Mouse (Mus musculus) embryonic facial prominence, embryonic 14.5 days (tissue): Measurements from ENCODE around the gene Kctd15. TPM values are rescaled to one million over a fixed set of nuclear protein-coding genes. Genes with fewer than 3 reads are reported as not detected.

Experiments used
- ATAC-seq: fragments of 200-750 bp; cut with Nextera tagmentation; 2 replicates; pipeline ENCODE4 v1.8.0; 2017; ENCODE audit warnings: low read depth, moderate number of reproducible peaks, moderate TSS enrichment
- DNase-seq: peaks from one replicate; pipeline ENCODE4 v3.0.0-alpha.2; 2015; ENCODE audit warnings: low spot score
- H3K27ac ChIP-seq: fragments of 300-500 bp; sonication (generic); replicated peaks from 2 replicates; pipeline ENCODE4 v1.5.1; 2014; ENCODE audit warnings: low read depth, mild to moderate bottlenecking, low read length, moderate library complexity
- H3K27me3 ChIP-seq: fragments of 300-500 bp; sonication (generic); replicated peaks from 2 replicates; pipeline ENCODE4 v1.6.1; 2014; ENCODE audit warnings: low read length; ENCODE audit not compliant: control insufficient read depth, insufficient read depth
- H3K36me3 ChIP-seq: fragments of 300-500 bp; sonication (generic); 2 replicates; pipeline ENCODE4 v1.6.1; 2014; ENCODE audit warnings: low read length, mixed read lengths; ENCODE audit not compliant: control insufficient read depth, insufficient read depth
- H3K4me1 ChIP-seq: fragments of 300-500 bp; sonication (generic); 2 replicates; pipeline ENCODE4 v1.6.1; 2014; ENCODE audit warnings: antibody characterized with exemption, low read length; ENCODE audit not compliant: control insufficient read depth, insufficient read depth
- H3K4me2 ChIP-seq: fragments of 300-500 bp; sonication (generic); 2 replicates; pipeline ENCODE4 v1.6.1; 2014; ENCODE audit warnings: low read depth, mild to moderate bottlenecking, low read length, moderate library complexity, mixed read lengths
- H3K4me3 ChIP-seq: fragments of 300-500 bp; sonication (generic); 2 replicates; pipeline ENCODE4 v1.5.1; 2014; ENCODE audit warnings: low read depth, mild to moderate bottlenecking, low read length
- H3K9ac ChIP-seq: fragments of 300-500 bp; sonication (generic); 2 replicates; pipeline ENCODE4 v1.6.1; 2014; ENCODE audit warnings: low read depth, mild to moderate bottlenecking, low read length, moderate library complexity, mixed read lengths
- H3K9me3 ChIP-seq: fragments of 300-500 bp; sonication (generic); 2 replicates; pipeline ENCODE4 v1.6.1; 2016; ENCODE audit warnings: low read length; ENCODE audit not compliant: control insufficient read depth
- WGBS: fragments of 180-500 bp; shearing (Covaris S2); extraction: QIAGEN DNeasy Blood & Tissue Kit; methylation state at CpG from one replicate; pipeline ENCODE4 v1.1.7; 2014; 5-methylcytosine and 5-hydroxymethylcytosine counted together
- polyA plus RNA-seq: library from polyadenylated mRNA; unstranded; fragments of >200 nt; fragmentation: Nextera tagmentation; extraction: Ambion mirVana; gene quantifications from 2 replicates; pipeline ENCODE4 v1.2.1, GENCODE M21; 2014

Kctd15 gene
- polyA plus RNA-seq, 1 experiment from 2014 or later = 13.7 TPM

DNA sequence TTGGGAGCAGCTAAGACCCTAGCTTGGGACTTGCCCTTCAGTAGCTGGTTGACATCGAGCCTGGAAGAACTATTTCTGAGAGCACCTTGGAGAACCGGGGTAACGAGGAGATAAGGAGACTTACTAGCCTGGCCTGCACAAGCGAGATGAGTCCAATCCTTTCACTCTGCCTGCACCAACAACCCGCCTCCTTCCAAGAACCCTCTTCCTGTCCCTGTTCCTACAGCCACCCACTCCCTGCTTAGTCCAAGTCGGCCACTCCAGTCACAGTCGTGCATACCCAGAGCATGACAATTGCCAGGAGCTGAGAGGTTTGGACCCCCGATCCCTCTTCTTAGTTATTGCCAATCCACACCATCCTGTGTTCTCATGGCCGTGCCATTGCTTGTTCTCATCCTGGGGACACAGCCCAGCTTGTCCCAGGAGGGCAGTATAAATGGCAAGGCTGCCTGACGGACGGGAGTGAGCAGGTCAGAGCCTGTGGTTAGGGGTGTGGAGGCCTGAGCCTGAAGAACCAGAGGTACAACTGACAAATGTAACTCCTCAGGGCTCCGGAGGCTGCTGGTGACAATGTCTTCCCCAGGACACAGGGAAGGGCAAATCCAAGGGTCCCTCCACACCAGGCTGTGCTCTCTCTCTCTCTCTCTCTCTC is 10.3 kb downstream of the Kctd15 start:
- no peak overlapping the region for H3K9ac ChIP-seq
- no peaks in the 10 kb centered on the region for H3K9me3 ChIP-seq
- ATAC-seq = no peak
- peaks cover 90% of the 10 kb centered on the region for H3K36me3 ChIP-seq
- 85% methylated on average over 12 of the region's 12 CpGs for WGBS
- no peak overlapping the region for H3K4me2 ChIP-seq
- no peak for DNase-seq
- H3K4me3 ChIP-seq = no peak overlapping the region
- H3K27me3 ChIP-seq = no peaks in the 10 kb centered on the region
- H3K27ac ChIP-seq = no peak overlapping the region
- H3K4me1 ChIP-seq = peaks cover 3% of the 10 kb centered on the region; the same call in 1 of the 2 replicates

DNA sequence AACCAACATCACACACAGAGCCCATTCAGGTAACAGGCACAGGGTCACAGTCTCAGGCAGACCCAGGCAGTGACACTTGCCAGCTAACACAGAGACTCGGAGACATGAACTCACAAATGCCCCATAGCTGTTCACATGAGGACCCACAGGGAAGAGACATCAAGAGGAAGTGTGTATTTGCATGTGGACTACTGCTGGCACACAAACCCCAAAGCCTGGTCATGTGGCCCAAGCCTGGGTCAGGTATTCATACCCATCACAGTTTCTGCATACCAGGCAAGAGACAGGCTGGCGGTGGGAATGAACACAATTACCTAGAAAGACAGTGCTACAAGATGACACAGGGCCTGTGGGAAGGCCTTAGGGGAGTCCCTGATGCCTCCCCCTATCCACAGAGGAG is 10.9 kb downstream of the Kctd15 start:
- H3K4me2 ChIP-seq = no peak overlapping the region
- H3K9me3 ChIP-seq = no peaks in the 10 kb centered on the region
- H3K4me3 ChIP-seq = no peak overlapping the region
- no peak overlapping the region for H3K9ac ChIP-seq
- whole genome bisulfite sequencing = 84% methylated on average over 2 of the region's 2 CpGs
- ATAC-seq (no peak), DNase-seq (no peak)
- peaks cover 3% of the 10 kb centered on the region; the same call in 1 of the 2 replicates for H3K4me1 ChIP-seq
- H3K27ac ChIP-seq = no peak overlapping the region
- H3K27me3 ChIP-seq = no peaks in the 10 kb centered on the region
- H3K36me3 ChIP-seq = peaks cover 95% of the 10 kb centered on the region

DNA sequence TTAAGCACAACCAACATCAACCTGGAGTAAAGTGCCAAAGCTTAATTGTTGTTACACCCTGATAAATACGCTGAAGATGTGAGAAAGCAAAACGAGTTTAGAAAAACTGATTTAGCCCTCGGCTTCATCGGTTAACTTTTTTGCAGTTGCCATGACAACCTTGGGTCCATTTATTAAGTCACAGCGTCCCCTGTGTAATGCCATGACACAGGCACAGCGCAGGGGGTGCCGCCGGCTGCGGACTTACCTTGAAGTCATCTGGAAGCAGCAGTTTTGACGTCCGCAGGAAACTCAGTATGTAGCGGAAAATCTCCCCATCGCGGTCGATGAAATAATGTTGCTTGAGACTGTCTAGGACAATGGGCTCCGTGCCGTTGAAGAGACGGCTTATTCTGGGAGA is 11.9 kb downstream of the Kctd15 start:
- no peak overlapping the region for H3K4me3 ChIP-seq
- H3K9me3 ChIP-seq = no peaks in the 10 kb centered on the region
- H3K27me3 ChIP-seq = no peaks in the 10 kb centered on the region
- DNase-seq = no peak
- ATAC-seq = no peak
- no peak overlapping the region for H3K9ac ChIP-seq
- H3K27ac ChIP-seq = no peak overlapping the region
- H3K36me3 ChIP-seq = peaks cover 98% of the 10 kb centered on the region
- WGBS = 86% methylated on average over 18 of the region's 18 CpGs
- H3K4me1 ChIP-seq = peaks cover 3% of the 10 kb centered on the region; the same call in 1 of the 2 replicates
- H3K4me2 ChIP-seq = no peak overlapping the region

DNA sequence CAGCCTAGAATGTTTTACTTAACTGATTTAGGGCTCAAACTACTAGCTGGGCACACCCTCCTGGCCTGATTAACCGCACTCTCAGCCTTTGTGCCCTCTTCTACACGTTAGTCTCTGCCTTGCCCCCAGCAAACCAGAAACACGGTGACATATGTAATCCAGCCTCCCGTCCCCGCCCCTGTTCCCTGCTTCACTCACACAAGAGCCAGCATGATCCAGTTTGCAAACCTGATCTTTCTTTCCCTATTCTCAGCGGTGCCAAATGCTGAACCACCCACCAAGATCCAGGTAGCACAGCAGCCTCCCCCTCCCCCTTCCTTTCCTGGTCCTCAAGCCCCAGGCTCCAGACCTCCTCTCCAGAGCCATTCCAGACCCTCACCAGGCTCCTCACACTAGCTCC is 13.2 kb downstream of the Kctd15 start:
- peak overlapping the region; percentile 24; the same call in 1 of the 2 replicates for H3K27ac ChIP-seq
- no peaks in the 10 kb centered on the region for H3K27me3 ChIP-seq
- ATAC-seq (peak; percentile 82), DNase-seq (peak; percentile 65)
- peaks cover 3% of the 10 kb centered on the region; the same call in 1 of the 2 replicates for H3K4me1 ChIP-seq
- no peak overlapping the region for H3K9ac ChIP-seq
- H3K4me2 ChIP-seq = no peak overlapping the region
- no peak overlapping the region for H3K4me3 ChIP-seq
- H3K36me3 ChIP-seq = peaks cover 94% of the 10 kb centered on the region
- WGBS = 54% methylated on average over 6 of the region's 6 CpGs
- H3K9me3 ChIP-seq = no peaks in the 10 kb centered on the region

DNA sequence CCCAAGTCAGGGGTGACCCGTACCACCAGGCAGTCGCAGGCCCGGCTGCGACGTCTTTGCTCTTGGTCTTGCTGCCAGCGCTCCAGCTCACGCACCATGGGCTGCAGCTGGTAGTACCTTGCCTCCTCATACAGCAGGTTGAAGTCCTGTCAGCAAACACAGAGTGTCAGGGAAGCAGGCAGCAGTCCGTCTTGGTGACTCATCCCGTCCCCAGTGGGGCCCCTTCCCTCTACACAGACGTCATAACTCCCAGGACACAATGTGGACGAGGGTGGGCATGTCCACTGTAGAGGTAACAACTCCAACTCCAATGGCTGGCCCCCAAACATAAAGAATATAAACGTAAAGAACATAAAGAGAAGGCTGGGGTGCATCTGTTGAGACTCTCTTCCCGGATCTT is 14.6 kb downstream of the Kctd15 start:
- H3K9me3 ChIP-seq = no peaks in the 10 kb centered on the region
- H3K27me3 ChIP-seq = no peaks in the 10 kb centered on the region
- no peak overlapping the region for H3K9ac ChIP-seq
- DNase-seq = no peak
- H3K36me3 ChIP-seq = peaks cover 80% of the 10 kb centered on the region
- no peak overlapping the region for H3K4me3 ChIP-seq
- no peaks in the 10 kb centered on the region; the same call in 1 of the 2 replicates for H3K4me1 ChIP-seq
- 86% methylated on average over 13 of the region's 13 CpGs for WGBS
- no peak overlapping the region for H3K4me2 ChIP-seq
- no peak overlapping the region for H3K27ac ChIP-seq
- no peak for ATAC-seq

DNA sequence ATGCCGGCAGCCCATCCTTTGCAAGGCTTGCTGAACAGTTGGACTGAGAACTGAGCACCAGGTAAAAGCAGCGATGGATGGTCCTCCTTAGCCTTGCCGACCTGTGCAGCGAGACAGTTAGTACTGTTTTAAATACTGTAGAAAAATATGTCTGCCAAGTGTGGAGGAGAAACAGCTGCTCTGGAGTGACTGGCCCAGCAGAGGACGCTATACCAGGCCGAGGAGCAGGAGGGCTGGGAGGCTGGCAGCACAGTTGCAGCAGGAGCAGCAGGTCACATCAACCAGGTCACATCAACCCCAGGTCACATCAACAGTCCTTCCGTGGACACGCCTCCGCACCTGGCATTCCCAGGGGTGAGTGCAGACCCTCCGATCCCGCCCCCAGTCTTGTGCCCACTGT is 16.7 kb downstream of the Kctd15 start:
- Histone ChIP-seq H3K4me2 (no peak overlapping the region), H3K9me3 (no peaks in the 10 kb centered on the region), H3K4me1 (no peaks in the 10 kb centered on the region; the same call in 1 of the 2 replicates), H3K27me3 (no peaks in the 10 kb centered on the region), H3K36me3 (peaks cover 59% of the 10 kb centered on the region), H3K4me3 (no peak overlapping the region), H3K27ac (no peak overlapping the region), H3K9ac (no peak overlapping the region)
- ATAC-seq (no peak), DNase-seq (no peak)
- WGBS = 90% methylated on average over 11 of the region's 11 CpGs

DNA sequence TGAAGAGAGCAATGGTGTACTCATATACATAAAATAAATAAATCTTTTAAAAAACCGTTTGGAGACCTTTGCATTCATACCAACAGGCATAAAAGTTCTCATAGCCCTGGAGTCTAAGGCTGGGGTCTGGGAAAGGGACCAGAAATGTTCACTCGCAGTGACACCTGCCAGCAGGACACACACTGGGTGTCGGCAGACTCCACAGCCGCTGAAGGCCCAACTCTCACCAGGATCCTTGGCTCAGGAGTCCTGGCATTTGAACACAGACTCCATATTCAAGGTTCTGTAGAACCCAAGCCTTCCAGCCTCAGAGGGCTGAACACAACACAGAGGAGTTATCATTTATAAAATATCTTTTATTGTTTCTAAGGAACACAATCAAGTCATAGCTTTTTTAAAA is 19.9 kb downstream of the Kctd15 start:
- H3K4me2 ChIP-seq = no peak overlapping the region
- H3K27ac ChIP-seq = no peak overlapping the region
- H3K27me3 ChIP-seq = no peaks in the 10 kb centered on the region
- 79% methylated on average over 4 of the region's 4 CpGs for WGBS
- no peak overlapping the region for H3K9ac ChIP-seq
- no peak overlapping the region for H3K4me3 ChIP-seq
- H3K9me3 ChIP-seq = no peaks in the 10 kb centered on the region
- DNase-seq = no peak
- ATAC-seq = no peak
- H3K36me3 ChIP-seq = peaks cover 27% of the 10 kb centered on the region
- H3K4me1 ChIP-seq = no peaks in the 10 kb centered on the region

DNA sequence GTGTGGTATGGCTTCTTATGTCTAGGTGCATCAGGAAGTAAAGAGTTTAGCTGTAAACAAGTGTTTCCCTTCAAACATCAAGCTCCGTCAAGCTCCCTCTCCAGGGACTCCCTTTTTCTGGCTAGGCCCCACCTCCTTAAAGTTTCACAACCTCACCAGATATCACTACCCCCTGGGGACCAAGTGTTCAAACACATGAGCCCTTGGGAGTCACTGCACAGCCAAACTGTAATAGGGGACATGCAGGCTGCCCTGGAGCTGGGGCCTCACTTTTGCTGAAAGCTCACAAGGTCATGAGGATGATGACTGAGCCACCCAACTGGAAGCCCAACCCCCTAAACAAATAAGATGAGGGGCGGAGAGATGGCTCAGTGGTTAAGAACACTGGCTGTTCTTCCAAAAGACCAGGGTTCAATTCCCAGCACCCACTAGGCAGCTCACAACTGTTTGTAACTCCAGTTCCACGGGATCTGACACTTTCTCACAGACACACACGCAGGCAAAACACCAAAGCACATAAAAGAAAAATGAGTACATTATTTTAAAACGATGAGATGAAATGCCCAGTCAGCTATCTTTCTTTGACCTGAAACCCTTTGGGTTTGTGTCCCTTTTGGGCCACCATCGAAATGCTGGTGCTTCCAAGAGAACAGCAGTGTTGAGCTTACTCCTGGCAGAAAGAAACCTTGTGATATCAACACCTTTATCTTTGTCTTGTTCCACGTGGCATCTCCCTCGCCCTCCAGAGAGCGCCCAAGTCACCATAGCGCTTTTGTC is 23.4 kb downstream of the Kctd15 start:
- no peak overlapping the region for H3K9ac ChIP-seq
- no peak overlapping the region for H3K4me3 ChIP-seq
- peaks cover 16% of the 10 kb centered on the region for H3K4me1 ChIP-seq
- no peak for DNase-seq
- H3K27me3 ChIP-seq = no peaks in the 10 kb centered on the region
- H3K9me3 ChIP-seq = no peaks in the 10 kb centered on the region
- no peaks in the 10 kb centered on the region for H3K36me3 ChIP-seq
- ATAC-seq = no peak
- 86% methylated on average over 10 of the region's 10 CpGs for WGBS
- H3K27ac ChIP-seq = no peak overlapping the region
- no peak overlapping the region for H3K4me2 ChIP-seq
